34 mouse cellular contexts compared by ENCODE assay signal in genomic region chr11:105135692-105136091, GRCm38 (mm10). TPM values are rescaled to one million over a fixed set of nuclear protein-coding genes. Genes with fewer than 3 reads are reported as not detected.
DNase-seq lines count a peak whose midpoint lies in the region; ATAC-seq and TF ChIP-seq lines count a peak whose summit lies in the region.
"Had no signal": no experiment of that assay in that cellular context is flagged by ENCODE, and none has a peak within 500 bp of the region (broad histone marks: within the 10 kb centered on the region; RNA-seq: fewer than 3 reads in every experiment).

No protein-coding gene starts in this region.

- H3K27ac ChIP-seq in liver, postnatal 0 days (ENCODE audit: low read depth): no peak overlapping the region
- peak overlapping the region; percentile 71 for H3K27ac ChIP-seq in liver, embryonic 13.5 days
- H3K27ac ChIP-seq in liver, embryonic 16.5 days (ENCODE audit: low read length): peak overlapping the region; percentile 60
- H3K27ac ChIP-seq: forebrain, embryonic 10.5 days; forebrain, embryonic 13.5 days; hindbrain, embryonic 12.5 days; hindbrain, embryonic 15.5 days had no signal

- ATAC-seq in liver, postnatal 0 days: no peak; the same call in 1 of the 2 replicates
- ATAC-seq in liver, embryonic 13.5 days (ENCODE audit: low read depth): peak; percentile 58
- peak; percentile 61 for ATAC-seq in liver, embryonic 16.5 days (ENCODE audit: low read depth)
- no peak for ATAC-seq in granulocyte monocyte progenitor cell, adult 5-6 weeks (replicated peaks; ENCODE audit: poor library complexity, severe bottlenecking)
- ATAC-seq: forebrain, embryonic 13.5 days; forebrain, embryonic 16.5 days; Patski had no signal

- H3K4me2 ChIP-seq in liver, postnatal 0 days (ENCODE audit: low read depth, low read length): no peak overlapping the region
- H3K4me2 ChIP-seq in liver, embryonic 13.5 days: no peak overlapping the region
- H3K4me2 ChIP-seq in liver, embryonic 16.5 days (ENCODE audit: low read depth, low read length): no peak overlapping the region
- H3K4me2 ChIP-seq: forebrain, embryonic 13.5 days; heart, embryonic 11.5 days; hindbrain, embryonic 12.5 days; hindbrain, embryonic 15.5 days had no signal

- no peak for TF ChIP-seq EP300 in liver, postnatal 0 days (IDR thresholded peaks at IDR 0.05; ENCODE audit: low read depth)

- H3K36me3 ChIP-seq in liver, postnatal 0 days (replicated peaks; ENCODE audit: insufficient read depth, low read length): peaks cover 71% of the 10 kb centered on the region
- peaks cover 99% of the 10 kb centered on the region for H3K36me3 ChIP-seq in liver, embryonic 13.5 days
- peaks cover 45% of the 10 kb centered on the region for H3K36me3 ChIP-seq in liver, embryonic 16.5 days (ENCODE audit: control insufficient read depth, insufficient read depth)

- no peak for TF ChIP-seq CTCF in liver, postnatal 0 days (IDR thresholded peaks at IDR 0.05; ENCODE audit: low read depth)

- 65% methylated on average over 7 of the region's 7 CpGs for WGBS in liver, postnatal 0 days (ENCODE audit: insufficient replicate concordance)
- 46% methylated on average over 7 of the region's 7 CpGs for WGBS in liver, embryonic 13.5 days (ENCODE audit: insufficient replicate concordance)
- 41% methylated on average over 7 of the region's 7 CpGs for WGBS in liver, embryonic 16.5 days (ENCODE audit: insufficient replicate concordance)

- intact Hi-C loops in left cerebral cortex, postnatal 10 days (cut with DNase I): loop anchor here (5.0 kb wide), 1 partner anchor 613 kb away; no protein-coding TSS in a partner anchor

- H3K9me3 ChIP-seq in liver, postnatal 0 days (ENCODE audit: low read length): no peaks in the 10 kb centered on the region
- H3K9me3 ChIP-seq in liver, embryonic 13.5 days (replicated peaks): no peaks in the 10 kb centered on the region
- H3K9me3 ChIP-seq in liver, embryonic 16.5 days (replicated peaks; ENCODE audit: control insufficient read depth, low read length): no peaks in the 10 kb centered on the region
- H3K9me3 ChIP-seq: forebrain, embryonic 10.5 days; forebrain, embryonic 13.5 days; G1E; hindbrain, embryonic 12.5 days; hindbrain, embryonic 15.5 days had no signal

- peak; percentile 40 for DNase-seq in liver
- DNase-seq in liver, postnatal 0 days: no peak
- DNase-seq in liver, embryonic 13.5 days: no peak
- no peak for DNase-seq in left cerebral cortex, postnatal 10 days (ENCODE audit: extremely low spot score in 1 of 2, low spot score in 2 of 2)
- DNase-seq in right cerebral cortex, adult 18-20 months: no peak
- DNase-seq: adrenal gland, postnatal 10 days; adrenal gland, postnatal 36 days; B cell, adult 2 months; cerebellum, adult 2 months; cerebellum, adult 9-11 months; cerebellum, postnatal 36 days; gastrocnemius, postnatal 10 days; gastrocnemius, postnatal 36 days; heart, adult 11 months had no signal

- H3K27me3 ChIP-seq in liver, postnatal 0 days (ENCODE audit: insufficient read depth, low read length): no peaks in the 10 kb centered on the region
- H3K27me3 ChIP-seq in liver, embryonic 13.5 days: no peaks in the 10 kb centered on the region
- no peaks in the 10 kb centered on the region for H3K27me3 ChIP-seq in liver, embryonic 16.5 days (ENCODE audit: control insufficient read depth, insufficient read depth, low read depth, low read length)
- H3K27me3 ChIP-seq: CH12.LX; forebrain, embryonic 13.5 days; hindbrain, embryonic 12.5 days; hindbrain, embryonic 15.5 days; Patski had no signal

- no peak overlapping the region for H3K9ac ChIP-seq in liver, postnatal 0 days (replicated peaks)
- peak overlapping the region; percentile 47; the same call in 1 of the 2 replicates for H3K9ac ChIP-seq in liver, embryonic 13.5 days
- no peak overlapping the region for H3K9ac ChIP-seq in liver, embryonic 16.5 days (ENCODE audit: low read depth, low read length)
- H3K9ac ChIP-seq: forebrain, embryonic 13.5 days; hindbrain, embryonic 12.5 days; hindbrain, embryonic 15.5 days had no signal

- no peak overlapping the region for H3K4me3 ChIP-seq in liver, postnatal 0 days (ENCODE audit: low read depth, low read length)
- H3K4me3 ChIP-seq in liver, embryonic 13.5 days (replicated peaks): no peak overlapping the region
- no peak overlapping the region for H3K4me3 ChIP-seq in liver, embryonic 16.5 days (ENCODE audit: low read depth, low read length)
- H3K4me3 ChIP-seq: forebrain, embryonic 10.5 days; forebrain, embryonic 13.5 days; hindbrain, embryonic 12.5 days; hindbrain, embryonic 15.5 days had no signal

- H3K4me1 ChIP-seq in liver, postnatal 0 days (ENCODE audit: insufficient read depth): 0 out of 2 replicates have a peak, but pooled peaks cover 2% of the 10 kb centered on the region
- peaks cover 35% of the 10 kb centered on the region for H3K4me1 ChIP-seq in liver, embryonic 13.5 days (replicated peaks)
- peaks cover 24% of the 10 kb centered on the region for H3K4me1 ChIP-seq in liver, embryonic 16.5 days (ENCODE audit: control insufficient read depth, low read depth, low read length)
- H3K4me1 ChIP-seq: forebrain, embryonic 10.5 days; forebrain, embryonic 13.5 days; hindbrain, embryonic 12.5 days; hindbrain, embryonic 15.5 days had no signal

RNA-seq across cellular contexts. Expression of gene Mettl2, which starts 9.5 kb away (rescaled TPM):
- 7.7 and 9.3 TPM in 2 replicates for polyA plus RNA-seq in liver, postnatal 0 days (2015; fragmentation: Nextera tagmentation; extraction: Ambion mirVana)
- polyA plus RNA-seq in liver, embryonic 13.5 days (2015; fragmentation: Nextera tagmentation; extraction: Ambion mirVana): 23.7 and 28.4 TPM in 2 replicates
- 13.8 and 15.1 TPM in 2 replicates for polyA plus RNA-seq in liver, embryonic 16.5 days (2015; fragmentation: Nextera tagmentation; extraction: Ambion mirVana)
- 10 to 100 TPM; 19.7 to 21.6 TPM for total RNA-seq in left cerebral cortex, postnatal 10 days (2021)
- 24.2 and 31.4 TPM in 2 replicates for total RNA-seq in granulocyte monocyte progenitor cell, adult 5-6 weeks (2014; fragmentation: Nextera tagmentation)
- 19.8 and 30.5 TPM in 2 replicates for total RNA-seq in granulocyte monocyte progenitor cell, adult 5-6 weeks (2017)

RNA-seq across cellular contexts. Expression of gene Gm10842, which starts 11.0 kb away (rescaled TPM):
- not detected in 2 replicates for polyA plus RNA-seq in liver, postnatal 0 days (2015; fragmentation: Nextera tagmentation; extraction: Ambion mirVana)
- polyA plus RNA-seq in liver, embryonic 13.5 days (2015; fragmentation: Nextera tagmentation; extraction: Ambion mirVana): not detected in 2 replicates
- polyA plus RNA-seq in liver, embryonic 16.5 days (2015; fragmentation: Nextera tagmentation; extraction: Ambion mirVana): not detected in 2 replicates
- total RNA-seq in left cerebral cortex, postnatal 10 days (2021): not detected
- total RNA-seq in granulocyte monocyte progenitor cell, adult 5-6 weeks (2014; fragmentation: Nextera tagmentation): not detected in 2 replicates
- total RNA-seq in granulocyte monocyte progenitor cell, adult 5-6 weeks (2017): 3.1 TPM in 1 of 2 replicates, not detected in the other
- total RNA-seq: adrenal gland, adult 18-20 months; adrenal gland, postnatal 10 days; adrenal gland, postnatal 36 days; CH12.LX; G1E; gastrocnemius, adult 18-20 months; gastrocnemius, postnatal 10 days; gastrocnemius, postnatal 36 days; heart, adult 8-10 months; heart, postnatal 25 days; hematopoietic stem cell, adult 5-6 weeks had no signal
- polyA plus RNA-seq: cerebellum, adult 2 months; embryonic facial prominence, embryonic 11.5 days; embryonic facial prominence, embryonic 14.5 days; forebrain, embryonic 10.5 days; forebrain, embryonic 13.5 days; forebrain, embryonic 16.5 days; G1E; heart, embryonic 11.5 days; heart, embryonic 14.5 days; heart, postnatal 0 days; hindbrain, embryonic 12.5 days; hindbrain, embryonic 15.5 days; Patski had no signal

RNA-seq across cellular contexts. Expression of gene Tlk2, which starts 42.9 kb away (rescaled TPM):
- 5.3 and 6.4 TPM in 2 replicates for polyA plus RNA-seq in liver, postnatal 0 days (2015; fragmentation: Nextera tagmentation; extraction: Ambion mirVana)
- polyA plus RNA-seq in liver, embryonic 13.5 days (2015; fragmentation: Nextera tagmentation; extraction: Ambion mirVana): 8.0 and 8.3 TPM in 2 replicates
- 5.5 and 6.6 TPM in 2 replicates for polyA plus RNA-seq in liver, embryonic 16.5 days (2015; fragmentation: Nextera tagmentation; extraction: Ambion mirVana)
- 10 to 100 TPM; 47.5 to 49.6 TPM for total RNA-seq in left cerebral cortex, postnatal 10 days (2021)
- total RNA-seq in granulocyte monocyte progenitor cell, adult 5-6 weeks (2014; fragmentation: Nextera tagmentation): 41.2 and 62.9 TPM in 2 replicates
- total RNA-seq in granulocyte monocyte progenitor cell, adult 5-6 weeks (2017): 43.8 and 63.4 TPM in 2 replicates

Comparison
In these comparisons a context has a peak if more than half of its experiments do, and no peak if none do; other contexts are left out.
1. ATAC-seq: peak in liver, embryonic 13.5 days (single experiment) and liver, embryonic 16.5 days (single experiment); none in liver, postnatal 0 days (single experiment) and granulocyte monocyte progenitor cell, adult 5-6 weeks (single experiment).